Mouse (Mus musculus) stomach, postnatal 0 days (tissue): ENCODE data around the gene Mcm10. TPM values are rescaled to one million over a fixed set of nuclear protein-coding genes. Genes with fewer than 3 reads are reported as not detected.

Source experiments
- ATAC-seq: fragments of 200-750 bp; cut with Nextera tagmentation; 2 replicates; pipeline ENCODE4 v1.8.0; 2017; ENCODE audit not compliant: low FRiP score, low TSS enrichment
- DNase-seq: peaks from one replicate; pipeline ENCODE4 v3.0.0-alpha.2; 2016; ENCODE audit warnings: low spot score
- H3K27ac ChIP-seq: fragments of 300-500 bp; sonication (generic); replicated peaks from 2 replicates; pipeline ENCODE4 v1.5.1; 2014; ENCODE audit warnings: mild to moderate bottlenecking, control low read depth
- H3K27me3 ChIP-seq: fragments of 300-500 bp; sonication (generic); 2 replicates; pipeline ENCODE4 v1.6.1; 2014; ENCODE audit warnings: low read length; ENCODE audit not compliant: control insufficient read depth, insufficient read depth
- H3K36me3 ChIP-seq: fragments of 300-500 bp; sonication (generic); 2 replicates; pipeline ENCODE4 v1.6.1; 2014; ENCODE audit warnings: low read length, mixed read lengths; ENCODE audit not compliant: control insufficient read depth, insufficient read depth
- H3K4me1 ChIP-seq: fragments of 300-500 bp; sonication (generic); replicated peaks from 2 replicates; pipeline ENCODE4 v1.6.1; 2014; ENCODE audit warnings: antibody characterized with exemption; ENCODE audit not compliant: control insufficient read depth, insufficient read depth
- H3K4me2 ChIP-seq: fragments of 300-500 bp; sonication (generic); replicated peaks from 2 replicates; pipeline ENCODE4 v1.6.1; 2014; ENCODE audit warnings: low read depth, mild to moderate bottlenecking, control low read depth, moderate library complexity
- H3K4me3 ChIP-seq: fragments of 300-500 bp; sonication (generic); 2 replicates; pipeline ENCODE4 v1.5.1; 2014; ENCODE audit warnings: low read depth, low read length, control low read depth
- H3K9ac ChIP-seq: fragments of 300-500 bp; sonication (generic); 2 replicates; pipeline ENCODE4 v1.6.1; 2014; ENCODE audit warnings: mild to moderate bottlenecking, low read length, control low read depth, mixed read lengths
- H3K9me3 ChIP-seq: fragments of 300-500 bp; sonication (generic); 2 replicates; pipeline ENCODE4 v1.6.1; 2016; ENCODE audit warnings: low read length; ENCODE audit not compliant: control insufficient read depth
- CTCF ChIP-seq: IDR thresholded peaks from 2 replicates; pipeline ENCODE4 v1.5.1; 2016; ENCODE audit warnings: antibody characterized with exemption, low read depth, mild to moderate bottlenecking, moderate library complexity
- EP300 ChIP-seq: optimal IDR thresholded peaks from 2 replicates; pipeline ENCODE3; 2016; ENCODE audit warnings: antibody characterized with exemption
- WGBS: fragments of 180-500 bp; shearing (Covaris S2); extraction: QIAGEN DNeasy Blood & Tissue Kit; methylation state at CpG from one replicate; pipeline ENCODE4 v1.1.7; 2014; 5-methylcytosine and 5-hydroxymethylcytosine counted together
- polyA plus RNA-seq: library from polyadenylated mRNA; unstranded; fragments of >200 nt; fragmentation: Nextera tagmentation; extraction: Ambion mirVana; gene quantifications from 2 replicates; pipeline ENCODE4 v1.2.1, GENCODE M21; 2015

Gene Mcm10
- polyA plus RNA-seq, 1 experiment from 2014 or later: 6.1 TPM

GRCm38 (mm10) chr2:5040281-5041161 lies 27.9 kb upstream of the Mcm10 start:
- no peak for TF ChIP-seq CTCF
- TF ChIP-seq EP300: no peak
- DNase-seq (no peak), ATAC-seq (no peak)
- 75% methylated on average over 12 of the region's 12 CpGs for WGBS
- H3K9me3 ChIP-seq: no peaks in the 10 kb centered on the region
- H3K4me1 ChIP-seq: no peaks in the 10 kb centered on the region
- no peak overlapping the region for H3K9ac ChIP-seq
- no peaks in the 10 kb centered on the region for H3K36me3 ChIP-seq
- H3K4me3 ChIP-seq: no peak overlapping the region
- no peaks in the 10 kb centered on the region for H3K27me3 ChIP-seq
- H3K27ac ChIP-seq: peak overlapping the region; percentile 40; the same call in 1 of the 2 replicates
- H3K4me2 ChIP-seq: no peak overlapping the region

GRCm38 (mm10) chr2:5039350-5040170 lies 27.0 kb upstream of the Mcm10 start:
- no peaks in the 10 kb centered on the region for H3K36me3 ChIP-seq
- 50% methylated on average over 13 of the region's 13 CpGs for WGBS
- no peaks in the 10 kb centered on the region for H3K9me3 ChIP-seq
- no peaks in the 10 kb centered on the region for H3K4me1 ChIP-seq
- no peak overlapping the region for H3K4me3 ChIP-seq
- peak; percentile 89 for ATAC-seq
- peak overlapping the region; percentile 40; the same call in 1 of the 2 replicates for H3K27ac ChIP-seq
- no peak overlapping the region for H3K4me2 ChIP-seq
- H3K9ac ChIP-seq: no peak overlapping the region
- TF ChIP-seq CTCF (no peak), EP300 (no peak)
- no peaks in the 10 kb centered on the region for H3K27me3 ChIP-seq
- DNase-seq: peak; percentile 45

DNA sequence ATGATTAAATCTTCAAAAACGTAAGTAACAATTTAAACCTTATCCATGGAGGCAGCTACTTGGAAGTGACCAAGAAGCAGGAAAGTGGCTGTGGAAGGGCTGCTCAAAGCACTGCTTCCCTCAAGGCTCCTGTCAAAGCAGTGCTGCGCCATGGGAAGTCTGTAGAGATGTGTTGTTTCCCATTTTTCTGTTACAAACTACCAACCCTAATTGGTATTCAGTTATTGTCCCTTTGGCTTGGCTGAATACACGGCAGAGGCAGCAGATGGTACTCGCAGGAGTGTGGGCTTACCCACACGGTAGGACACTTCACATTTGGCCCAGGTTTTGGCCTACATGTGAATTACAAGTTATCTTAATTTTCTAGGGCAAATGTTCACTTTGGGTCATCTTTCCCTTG lies 25.7 kb upstream of the Mcm10 start:
- DNase-seq (no peak), ATAC-seq (no peak)
- H3K4me1 ChIP-seq: no peaks in the 10 kb centered on the region
- 85% methylated on average over 5 of the region's 5 CpGs for WGBS
- no peak overlapping the region for H3K4me2 ChIP-seq
- H3K27me3 ChIP-seq: no peaks in the 10 kb centered on the region
- no peak overlapping the region for H3K27ac ChIP-seq
- no peaks in the 10 kb centered on the region for H3K36me3 ChIP-seq
- H3K9ac ChIP-seq: no peak overlapping the region
- TF ChIP-seq CTCF: no peak
- no peak for TF ChIP-seq EP300
- H3K9me3 ChIP-seq: no peaks in the 10 kb centered on the region
- no peak overlapping the region for H3K4me3 ChIP-seq

- H3K9ac ChIP-seq: no peak overlapping the region
- no peaks in the 10 kb centered on the region for H3K36me3 ChIP-seq
- H3K4me3 ChIP-seq: no peak overlapping the region
- no peaks in the 10 kb centered on the region for H3K27me3 ChIP-seq
- no peaks in the 10 kb centered on the region for H3K4me1 ChIP-seq
- no peak for DNase-seq
- H3K9me3 ChIP-seq: no peaks in the 10 kb centered on the region
- no peak for ATAC-seq
- H3K4me2 ChIP-seq: no peak overlapping the region
- no peak overlapping the region for H3K27ac ChIP-seq
- TF ChIP-seq EP300: no peak
- TF ChIP-seq CTCF: no peak
- WGBS: 65% methylated on average over 3 of the region's 3 CpGs
These were observed 24.8 kb upstream of the Mcm10 start for GRCm38 (mm10) chr2:5037390-5037789.

DNA sequence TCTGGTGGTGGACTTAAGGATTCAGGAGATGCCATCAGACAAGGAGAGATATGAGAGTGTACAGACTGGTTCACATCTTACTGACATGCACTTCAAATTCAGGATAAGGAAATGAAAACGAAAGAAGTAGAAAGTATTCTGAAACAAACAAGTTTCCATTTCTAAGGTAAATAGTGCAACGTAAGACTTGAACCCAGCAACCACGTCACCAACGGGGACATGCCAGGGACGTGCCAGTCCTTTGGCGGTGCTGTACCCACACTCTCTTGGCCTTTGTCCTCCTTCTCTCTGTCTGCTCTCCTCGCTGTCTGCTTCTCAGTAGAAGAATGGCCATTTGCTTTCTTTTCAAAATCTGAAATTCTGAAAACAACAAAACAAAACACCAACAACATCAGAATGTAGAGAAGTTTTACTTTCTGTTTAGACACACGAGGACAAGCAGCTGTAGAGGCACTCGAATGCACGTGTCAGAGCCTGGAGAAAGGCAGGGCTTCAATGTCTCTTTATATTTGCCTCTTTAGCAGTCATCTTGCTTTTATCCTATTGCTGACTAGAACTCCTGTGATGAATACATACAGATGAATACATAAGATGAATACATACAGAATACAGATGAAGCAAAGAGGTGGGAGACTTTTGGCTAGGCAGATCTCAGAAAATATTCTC lies 24.0 kb upstream of the Mcm10 start:
- Histone ChIP-seq H3K4me2 (no peak overlapping the region), H3K27ac (no peak overlapping the region), H3K9ac (no peak overlapping the region), H3K36me3 (no peaks in the 10 kb centered on the region), H3K4me1 (no peaks in the 10 kb centered on the region), H3K9me3 (no peaks in the 10 kb centered on the region), H3K27me3 (no peaks in the 10 kb centered on the region), H3K4me3 (no peak overlapping the region)
- DNase-seq (no peak), ATAC-seq (no peak)
- TF ChIP-seq CTCF: no peak
- no peak for TF ChIP-seq EP300
- 67% methylated on average over 10 of the region's 10 CpGs for WGBS
